Mouse (Mus musculus): Measurements from ENCODE around the gene Mau2. TPM values are rescaled to one million over a fixed set of nuclear protein-coding genes. Genes with fewer than 3 reads are reported as not detected.
"Not testable (repeated sequence)": the region's sequence is repeated elsewhere in the genome, so short reads cannot be mapped to it uniquely, and the experiment has no call there.

Gene Mau2
- polyA plus RNA-seq, 1 experiment from 2014 or later: 72.0 TPM

DNA sequence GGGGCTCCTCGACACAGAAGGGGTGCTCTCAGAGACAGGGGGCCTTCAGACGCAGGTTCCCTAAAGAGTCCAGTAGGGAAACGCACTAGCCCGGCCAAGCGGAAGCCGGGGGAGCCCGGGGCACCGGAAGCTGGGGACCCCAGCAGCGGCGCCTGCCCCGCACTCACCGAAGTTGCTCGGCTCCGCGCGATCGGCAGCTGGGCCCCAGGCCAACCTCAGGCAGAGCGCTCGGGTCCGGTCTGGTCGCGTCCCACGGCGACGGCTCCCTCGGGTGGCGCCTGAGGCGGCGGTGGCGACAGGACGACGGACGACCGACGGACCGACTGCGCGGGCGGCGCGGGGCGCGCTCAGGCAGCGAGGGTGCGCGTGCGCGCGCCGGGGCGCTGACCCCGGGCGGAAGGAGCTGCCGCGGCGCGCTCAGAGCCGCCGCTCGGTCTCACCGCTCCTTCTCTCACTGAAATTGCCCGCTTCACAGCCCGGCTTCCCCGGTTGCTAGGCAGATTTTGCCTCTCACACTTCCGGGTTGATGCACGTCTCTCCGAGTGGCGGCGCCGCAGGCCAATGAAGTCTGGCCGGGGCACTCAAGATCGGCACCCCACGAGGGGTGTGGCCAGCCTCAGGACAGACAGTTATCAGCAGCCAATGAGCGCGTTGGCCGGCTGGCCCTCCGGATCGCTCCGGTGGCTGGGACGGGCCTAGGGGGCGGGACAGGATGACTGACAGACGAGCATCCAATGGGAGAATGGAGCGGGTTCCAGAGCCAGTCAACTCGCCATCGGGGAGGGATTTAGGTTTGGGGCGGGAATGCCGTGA lies 46.6 kb downstream of the Mau2 start, which contains the start of gene Gatad2a:
Gene Gatad2a, minus strand, starts transcription at position 609 of the 813 bp plus-strand sequence.
- H3K9ac ChIP-seq: peak within 1 kb of the TSS; percentile 82
- peak; percentile 100 for ATAC-seq (ENCODE audit: low FRiP score)
- peaks cover 7% of the 10 kb centered on the region for H3K36me3 ChIP-seq
- peak within 1 kb of the TSS; percentile 85 for H3K4me2 ChIP-seq
- no peaks in the 10 kb centered on the region for H3K27me3 ChIP-seq
- WGBS: under 1% methylated on average over 70 of the region's 87 CpGs
- peak within 1 kb of the TSS; percentile 90 for H3K27ac ChIP-seq
- H3K9me3 ChIP-seq: no peaks in the 10 kb centered on the region
- H3K4me1 ChIP-seq (replicated peaks): peaks cover 27% of the 10 kb centered on the region
- peak within 1 kb of the TSS; percentile 89 for H3K4me3 ChIP-seq

DNA sequence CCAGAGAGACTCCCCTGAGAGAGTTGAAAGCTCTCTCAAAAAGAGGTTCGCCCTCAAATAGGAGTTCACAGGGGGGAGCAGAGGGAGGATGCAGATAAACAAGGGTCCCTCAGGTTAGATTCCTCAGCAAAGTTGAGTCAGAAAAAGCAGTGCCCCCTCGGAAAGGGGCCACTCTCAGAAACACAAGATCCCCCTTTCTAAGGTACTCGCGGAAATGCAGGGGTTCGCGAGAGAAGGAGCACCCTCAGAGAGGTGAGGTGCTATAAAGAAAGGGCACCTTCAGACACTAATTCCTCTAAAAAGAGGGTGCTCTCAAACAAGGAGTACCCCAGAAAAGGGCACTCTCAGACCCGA lies 47.1 kb downstream of the Mau2 start:
- Histone ChIP-seq H3K4me3 (peak overlapping the region; percentile 89), H3K9me3 (no peaks in the 10 kb centered on the region), H3K9ac (peak overlapping the region; percentile 82), H3K27me3 (no peaks in the 10 kb centered on the region), H3K4me1 (replicated peaks) (peaks cover 27% of the 10 kb centered on the region), H3K36me3 (peaks cover 7% of the 10 kb centered on the region), H3K4me2 (peak overlapping the region; percentile 80), H3K27ac (peak overlapping the region; percentile 90)
- under 1% methylated on average over 7 of the region's 7 CpGs for WGBS
- ATAC-seq (ENCODE audit: low FRiP score): no peak

DNA sequence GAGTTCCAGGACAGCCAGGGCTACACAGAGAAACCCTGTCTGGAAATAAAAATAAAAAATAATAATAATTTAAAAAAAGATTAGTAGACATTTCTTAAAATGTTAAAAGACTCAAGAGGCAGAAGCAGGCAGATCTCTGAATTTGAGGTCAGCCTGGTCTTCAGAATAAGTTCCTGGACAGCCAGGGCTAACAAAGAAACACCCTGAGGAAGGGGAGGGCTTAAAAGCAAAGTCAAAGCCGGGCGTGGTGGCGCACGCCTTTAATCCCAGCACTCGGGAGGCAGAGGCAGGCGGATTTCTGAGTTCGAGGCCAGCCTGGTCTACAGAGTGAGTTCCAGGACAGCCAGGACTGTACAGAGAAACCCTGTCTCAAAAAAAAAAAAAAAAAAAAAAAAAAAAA lies 53.6 kb downstream of the Mau2 start:
- not testable (repeated sequence) for H3K36me3 ChIP-seq; ATAC-seq (ENCODE audit: low FRiP score); H3K4me3 ChIP-seq; H3K27ac ChIP-seq; H3K4me2 ChIP-seq; H3K9ac ChIP-seq; H3K9me3 ChIP-seq; H3K27me3 ChIP-seq; H3K4me1 ChIP-seq (replicated peaks)
- 94% methylated on average over 7 of the region's 7 CpGs for WGBS

DNA sequence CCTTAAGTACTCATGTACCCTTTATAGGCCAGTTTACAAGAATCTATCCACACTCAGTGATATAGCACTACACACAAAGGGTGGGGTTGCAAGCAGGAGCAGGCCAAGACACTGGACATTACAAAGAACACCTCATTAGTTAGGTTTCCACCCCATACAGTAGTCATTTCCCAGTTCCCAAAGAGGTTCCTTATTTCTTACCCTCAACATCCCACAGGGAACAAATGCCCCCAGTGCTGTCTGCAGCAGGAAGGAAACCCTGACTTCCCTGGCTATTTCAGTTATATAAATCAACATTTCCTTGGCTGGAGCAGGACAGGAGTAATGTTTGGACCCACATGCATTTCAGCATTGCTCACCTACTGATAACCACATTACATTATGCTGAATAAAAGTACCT lies 54.8 kb downstream of the Mau2 start:
- H3K36me3 ChIP-seq: peaks cover 5% of the 10 kb centered on the region
- no peaks in the 10 kb centered on the region for H3K9me3 ChIP-seq
- H3K9ac ChIP-seq: no peak overlapping the region
- no peak for ATAC-seq (ENCODE audit: low FRiP score)
- no peaks in the 10 kb centered on the region for H3K4me1 ChIP-seq (replicated peaks)
- H3K27ac ChIP-seq: no peak overlapping the region
- H3K27me3 ChIP-seq: no peaks in the 10 kb centered on the region
- H3K4me3 ChIP-seq: no peak overlapping the region
- no peak overlapping the region for H3K4me2 ChIP-seq

DNA sequence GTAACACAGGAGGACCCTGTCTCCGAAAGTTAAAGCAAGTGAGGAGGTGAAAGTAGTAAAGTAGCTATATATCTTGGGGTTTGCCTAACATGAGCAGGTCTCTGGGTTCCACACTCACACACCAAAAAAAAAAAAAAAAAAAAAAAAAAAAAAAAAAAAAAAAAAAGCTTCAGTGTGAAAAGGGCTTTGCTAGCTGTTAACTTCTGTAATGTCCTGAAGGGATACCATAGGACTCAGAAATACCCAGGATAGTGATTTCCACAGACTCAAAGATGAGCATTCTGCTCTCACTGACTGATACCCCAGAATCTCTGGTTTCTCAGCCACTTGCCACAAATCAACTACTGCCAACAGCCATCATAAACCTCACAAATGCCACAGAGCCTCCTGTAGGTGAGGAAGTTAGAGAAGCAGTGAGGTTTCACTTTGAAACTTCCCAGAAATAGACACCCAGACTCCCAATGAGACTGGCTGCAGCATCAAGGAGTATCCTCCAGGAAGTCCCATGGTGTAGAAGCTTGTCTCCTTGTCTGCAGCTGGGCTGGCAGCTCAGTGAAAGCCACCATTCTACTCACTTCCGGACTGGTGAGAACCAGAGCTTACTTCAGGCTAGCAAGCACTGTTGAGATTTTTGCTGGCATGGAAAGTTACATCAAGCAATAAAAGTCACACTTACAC lies 57.5 kb downstream of the Mau2 start:
- Histone ChIP-seq H3K9me3 (no peaks in the 10 kb centered on the region), H3K4me2 (no peak overlapping the region), H3K27me3 (no peaks in the 10 kb centered on the region), H3K27ac (no peak overlapping the region), H3K4me3 (no peak overlapping the region), H3K36me3 (no peaks in the 10 kb centered on the region), H3K9ac (no peak overlapping the region), H3K4me1 (replicated peaks) (no peaks in the 10 kb centered on the region)
- 91% methylated on average over 2 of the region's 2 CpGs for WGBS
- ATAC-seq (ENCODE audit: low FRiP score): no peak

DNA sequence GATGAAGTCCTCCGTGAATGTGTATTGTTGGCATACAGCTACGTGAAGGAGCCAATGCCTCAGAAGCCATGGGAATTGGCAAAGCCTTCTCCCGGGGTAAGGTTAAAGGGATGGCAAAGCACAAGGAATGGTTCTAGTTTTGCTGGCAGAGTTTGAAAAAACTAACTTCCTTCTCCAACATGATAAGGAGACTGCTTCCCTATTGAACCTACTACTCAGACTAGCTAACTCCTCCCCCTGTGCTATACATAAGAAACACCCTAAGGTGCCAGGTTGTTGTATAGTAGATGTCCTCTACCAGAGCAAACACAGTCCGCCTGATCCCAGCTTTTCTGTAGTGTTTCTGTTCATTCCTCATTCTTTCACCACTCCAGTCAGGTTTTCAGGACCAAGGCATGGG lies 64.1 kb downstream of the Mau2 start:
- 90% methylated on average over 4 of the region's 4 CpGs for WGBS
- H3K36me3 ChIP-seq: no peaks in the 10 kb centered on the region

DNA sequence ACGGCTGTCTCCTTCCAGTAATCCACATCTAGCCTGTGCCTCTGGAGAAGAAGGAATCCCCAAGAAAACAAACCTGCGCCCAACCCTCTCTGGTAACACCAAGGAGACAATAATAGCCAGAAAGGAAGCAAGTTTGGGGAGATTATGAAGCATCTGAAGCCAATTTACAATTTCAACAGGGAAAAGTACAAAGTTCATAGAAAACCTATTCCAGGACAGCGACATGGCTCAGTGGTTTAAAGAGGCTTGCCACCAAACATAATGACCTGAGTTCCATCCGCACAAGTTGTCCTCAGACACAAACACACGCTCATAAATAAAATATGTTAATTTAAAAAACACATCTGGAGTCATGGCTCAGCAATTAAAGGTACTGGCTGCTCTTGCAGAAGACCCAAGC lies 67.7 kb downstream of the Mau2 start:
- Histone ChIP-seq H3K27me3 (no peaks in the 10 kb centered on the region), H3K4me2 (peak overlapping the region; percentile 74)
- ATAC-seq (ENCODE audit: low FRiP score): no peak

More for the DNA sequence above, 64.1 kb downstream of the Mau2 start:
- no peak for ATAC-seq (ENCODE audit: low FRiP score)
- no peaks in the 10 kb centered on the region for H3K9me3 ChIP-seq
- no peak overlapping the region for H3K4me3 ChIP-seq
- H3K27ac ChIP-seq: no peak overlapping the region
- H3K4me2 ChIP-seq: no peak overlapping the region
- H3K27me3 ChIP-seq: no peaks in the 10 kb centered on the region
- H3K4me1 ChIP-seq (replicated peaks): peaks cover 8% of the 10 kb centered on the region
- H3K9ac ChIP-seq: no peak overlapping the region

DNA sequence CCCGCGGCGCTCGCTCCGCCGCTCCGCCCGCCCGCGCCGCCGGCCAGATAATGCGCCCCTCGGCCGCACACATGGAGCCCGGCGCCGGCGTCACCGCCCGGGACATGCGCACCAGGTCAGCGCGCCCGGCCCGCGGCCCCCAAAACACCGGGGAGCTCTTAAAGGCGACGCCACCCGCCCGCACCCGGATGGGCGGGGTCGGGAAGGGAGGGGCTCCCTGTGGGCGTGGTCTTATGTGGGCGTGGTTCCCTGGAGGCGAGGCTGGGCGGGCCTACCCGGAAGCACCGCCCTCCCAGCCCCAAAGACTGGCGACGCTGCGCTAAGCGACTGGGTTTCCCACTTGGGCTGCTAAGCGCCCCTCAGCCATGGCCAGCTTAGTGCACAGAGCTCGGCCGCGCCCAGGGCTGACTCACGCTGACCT lies 68.3 kb downstream of the Mau2 start:
- Histone ChIP-seq H3K9me3 (no peaks in the 10 kb centered on the region), H3K27me3 (no peaks in the 10 kb centered on the region), H3K36me3 (no peaks in the 10 kb centered on the region), H3K4me1 (replicated peaks) (peaks cover 41% of the 10 kb centered on the region), H3K9ac (peak overlapping the region; percentile 87), H3K4me2 (peak overlapping the region; percentile 74), H3K4me3 (peak overlapping the region; percentile 91), H3K27ac (peak overlapping the region; percentile 83)
- peak; percentile 92 for ATAC-seq (ENCODE audit: low FRiP score)
- under 1% methylated on average over 46 of the region's 50 CpGs for WGBS

More for the DNA sequence above, 67.7 kb downstream of the Mau2 start:
- Histone ChIP-seq H3K9me3 (no peaks in the 10 kb centered on the region), H3K4me3 (peak overlapping the region; percentile 91), H3K27ac (peak overlapping the region; percentile 83; the same call in 1 of the 2 replicates), H3K4me1 (replicated peaks) (peaks cover 41% of the 10 kb centered on the region), H3K9ac (peak overlapping the region; percentile 87), H3K36me3 (no peaks in the 10 kb centered on the region)
- WGBS: 34% methylated on average over 5 of the region's 5 CpGs

DNA sequence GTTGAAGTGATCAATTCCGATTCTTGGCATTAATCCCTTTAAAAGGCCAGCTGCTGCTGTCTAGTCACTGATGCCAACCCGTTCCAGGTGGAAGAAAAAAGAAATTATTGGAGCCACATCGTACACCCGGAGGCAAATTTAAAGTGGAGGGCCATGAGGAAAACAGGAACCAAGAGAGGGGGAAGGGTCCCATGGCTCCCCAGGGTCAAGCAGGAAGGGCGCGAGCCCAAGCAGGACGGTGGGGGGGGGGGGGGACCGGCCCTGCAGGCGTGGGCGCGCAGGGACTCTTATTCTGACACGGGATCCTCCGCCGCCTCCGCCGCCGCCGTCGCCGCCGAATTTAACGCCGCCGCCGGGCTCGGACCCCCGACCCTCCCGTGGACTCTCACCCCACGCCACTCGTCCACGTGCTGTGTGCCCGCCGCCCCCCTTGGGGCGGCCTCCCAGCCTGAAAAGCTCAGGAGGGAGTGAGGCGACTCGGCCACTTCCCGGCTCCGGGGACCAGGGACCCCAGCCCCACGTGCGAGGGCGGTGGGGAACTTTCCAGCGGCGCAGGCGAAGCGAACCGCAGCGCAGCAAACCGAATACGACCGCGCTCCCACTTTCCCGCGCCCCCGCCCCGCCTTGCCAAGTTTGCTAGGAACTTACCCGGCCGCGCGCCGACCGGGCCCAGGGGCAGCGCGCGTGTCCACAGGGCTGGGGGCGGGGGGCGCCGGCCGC lies 68.9 kb downstream of the Mau2 start:
- under 1% methylated on average over 56 of the region's 68 CpGs for WGBS

DNA sequence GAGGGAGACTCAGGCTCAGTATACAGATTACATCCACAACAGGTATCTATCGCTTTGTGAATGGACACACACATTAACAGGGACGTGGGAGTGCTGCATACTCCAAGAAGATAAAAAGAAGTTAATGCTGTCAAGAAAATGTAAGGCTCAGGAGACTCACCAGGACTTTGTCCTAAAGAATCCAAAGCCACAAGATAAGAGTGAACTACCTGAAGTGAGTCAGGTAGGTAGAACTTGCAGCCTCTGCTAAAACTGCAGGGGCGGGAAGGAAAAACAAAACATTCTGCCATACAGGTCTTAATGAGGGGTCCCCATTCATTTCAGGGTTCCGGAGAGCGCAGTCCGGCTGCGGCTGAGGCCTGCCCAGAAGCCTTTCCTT lies 69.5 kb downstream of the Mau2 start:
- 16% methylated on average over 7 of the region's 7 CpGs for WGBS
- peak overlapping the region; percentile 91 for H3K4me3 ChIP-seq
- peak overlapping the region; percentile 74 for H3K4me2 ChIP-seq
- H3K9ac ChIP-seq: peak overlapping the region; percentile 87
- no peaks in the 10 kb centered on the region for H3K27me3 ChIP-seq
- H3K36me3 ChIP-seq: no peaks in the 10 kb centered on the region
- no peak for ATAC-seq (ENCODE audit: low FRiP score)
- H3K27ac ChIP-seq: peak overlapping the region; percentile 83; the same call in 1 of the 2 replicates
- H3K4me1 ChIP-seq (replicated peaks): peaks cover 41% of the 10 kb centered on the region
- H3K9me3 ChIP-seq: no peaks in the 10 kb centered on the region

More for the DNA sequence above, 68.9 kb downstream of the Mau2 start:
- Histone ChIP-seq H3K27ac (peak overlapping the region; percentile 83), H3K9me3 (no peaks in the 10 kb centered on the region), H3K4me1 (replicated peaks) (peaks cover 41% of the 10 kb centered on the region), H3K9ac (peak overlapping the region; percentile 87), H3K4me3 (peak overlapping the region; percentile 91), H3K4me2 (peak overlapping the region; percentile 74), H3K27me3 (no peaks in the 10 kb centered on the region), H3K36me3 (no peaks in the 10 kb centered on the region)
- ATAC-seq (ENCODE audit: low FRiP score): peak; percentile 75

DNA sequence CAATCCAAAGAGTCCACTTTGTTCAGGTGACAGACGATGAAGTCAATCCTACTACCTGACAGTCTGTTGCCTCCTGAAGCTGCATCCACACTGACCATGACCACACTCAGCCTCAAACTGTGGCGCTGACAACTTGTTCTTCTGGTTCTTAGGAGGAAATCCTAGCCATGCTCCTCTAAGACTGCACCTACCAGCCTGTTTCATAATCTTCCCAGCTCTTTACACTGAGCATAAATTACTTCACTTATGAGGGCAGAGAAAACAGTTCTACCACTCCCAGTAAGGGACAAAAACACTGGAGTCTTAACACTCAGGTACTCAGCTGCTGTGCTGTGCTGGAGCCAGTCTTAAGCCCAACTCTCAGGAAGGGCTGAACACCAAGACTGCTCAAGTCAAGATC lies 71.7 kb downstream of the Mau2 start:
- Histone ChIP-seq H3K4me2 (no peak overlapping the region), H3K27ac (no peak overlapping the region), H3K27me3 (no peaks in the 10 kb centered on the region), H3K36me3 (no peaks in the 10 kb centered on the region), H3K9me3 (no peaks in the 10 kb centered on the region), H3K4me1 (replicated peaks) (peaks cover 42% of the 10 kb centered on the region), H3K4me3 (no peak overlapping the region), H3K9ac (no peak overlapping the region)
- ATAC-seq (ENCODE audit: low FRiP score): no peak
- WGBS: 89% methylated on average over 2 of the region's 2 CpGs

DNA sequence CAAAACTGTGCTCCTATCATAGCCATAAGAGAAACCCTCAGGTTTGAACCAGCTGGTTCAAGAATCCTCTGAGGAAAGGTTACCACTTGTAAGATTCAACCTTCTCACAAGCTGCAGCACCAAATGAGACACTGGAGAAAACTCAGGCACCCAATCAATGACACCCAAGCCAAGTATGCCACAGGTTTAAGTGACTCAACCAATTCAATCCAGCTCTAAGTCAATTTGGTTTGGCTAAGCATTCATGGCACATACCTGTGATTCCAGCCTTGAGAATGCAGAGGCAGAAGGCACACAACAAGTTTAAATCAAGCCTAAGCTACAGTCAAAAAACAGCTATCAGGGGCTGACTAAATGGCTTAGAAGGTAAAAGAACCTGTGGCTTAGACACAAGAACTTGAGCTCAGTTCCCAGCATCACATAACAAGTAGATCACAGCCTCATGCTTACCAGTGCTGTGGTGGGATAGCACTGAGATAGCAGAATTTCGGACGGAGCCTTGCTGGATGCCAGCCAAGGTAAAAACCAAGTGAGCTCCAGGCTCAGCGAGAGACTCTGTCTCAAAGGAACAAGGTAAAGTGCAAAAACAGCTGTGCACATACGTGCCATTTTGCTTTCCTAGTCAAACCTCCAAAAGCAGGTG lies 75.1 kb downstream of the Mau2 start:
- Histone ChIP-seq H3K36me3 (no peaks in the 10 kb centered on the region), H3K9ac (no peak overlapping the region), H3K4me1 (replicated peaks) (peaks cover 26% of the 10 kb centered on the region), H3K27me3 (no peaks in the 10 kb centered on the region), H3K27ac (no peak overlapping the region), H3K9me3 (no peaks in the 10 kb centered on the region), H3K4me2 (no peak overlapping the region), H3K4me3 (no peak overlapping the region)
- no peak for ATAC-seq (ENCODE audit: low FRiP score)
- 82% methylated on average over 4 of the region's 4 CpGs for WGBS
